Mouse (Mus musculus) ES-E14 (cell line): ENCODE results near the gene Crybg3.
"Not testable (repeated sequence)": the region's sequence is repeated elsewhere in the genome, so short reads cannot be mapped to it uniquely, and the experiment has no call there.

Experiments used
- ZC3H11A ChIP-seq: IDR thresholded peaks from 2 replicates; pipeline ENCODE4 v1.6.1; 2012; ENCODE audit warnings: low read depth, mild to moderate bottlenecking, inconsistent platforms, low read length, borderline replicate concordance
- ZNF384 ChIP-seq: IDR thresholded peaks from 2 replicates; pipeline ENCODE4 v1.6.1; 2012; ENCODE audit warnings: low read depth, low read length, inconsistent platforms

DNA sequence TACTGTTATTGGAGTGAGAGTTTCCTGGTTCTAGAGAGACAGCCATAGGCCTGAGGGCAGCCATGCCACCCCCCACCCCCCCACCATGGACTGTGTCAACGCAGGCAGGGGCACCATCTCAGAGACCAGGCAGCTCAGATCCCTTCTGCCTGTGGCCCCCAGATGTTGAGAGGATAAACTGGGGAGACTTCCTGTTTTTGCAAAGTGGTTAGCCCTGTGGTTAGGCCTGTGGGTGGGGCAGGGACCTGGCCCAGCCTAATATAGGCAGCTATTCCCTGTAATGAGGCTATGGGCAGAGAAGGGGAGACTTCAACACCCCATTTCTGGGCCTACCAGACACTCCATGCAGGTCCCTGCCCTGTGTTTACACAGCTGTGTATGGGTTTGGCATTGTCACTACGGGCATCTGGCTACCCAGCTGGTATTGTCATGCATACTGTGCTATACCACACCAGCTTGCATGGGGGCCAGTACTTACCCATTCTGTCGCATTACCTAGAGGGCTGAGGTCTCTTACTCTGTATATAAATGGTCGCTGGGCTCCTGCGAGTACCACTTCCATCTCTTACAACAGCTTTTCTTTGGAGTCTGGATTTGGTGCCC lies 141.4 kb downstream of the Crybg3 start:
- not testable (repeated sequence) for TF ChIP-seq ZC3H11A, ZNF384
